Mouse (Mus musculus) left cerebral cortex, adult 8-10 months (tissue): ENCODE data around the gene Ntn5. TPM values are rescaled to one million over a fixed set of nuclear protein-coding genes. Genes with fewer than 3 reads are reported as not detected.

Experiments
- DNase-seq, 2 experiments: peaks; one replicate each; pipeline ENCODE4 v3.0.0; 2022; ENCODE audit warnings: low spot score in 2 of 2
- total RNA-seq, 4 experiments: library from RNA; stranded (reverse); gene quantifications; 2 replicates each; pipeline ENCODE4 v1.2.4; 2022

The Ntn5 gene
- total RNA-seq, 4 experiments from 2014 or later, result 7.6 to 8.7 (median 8.2) TPM

DNA sequence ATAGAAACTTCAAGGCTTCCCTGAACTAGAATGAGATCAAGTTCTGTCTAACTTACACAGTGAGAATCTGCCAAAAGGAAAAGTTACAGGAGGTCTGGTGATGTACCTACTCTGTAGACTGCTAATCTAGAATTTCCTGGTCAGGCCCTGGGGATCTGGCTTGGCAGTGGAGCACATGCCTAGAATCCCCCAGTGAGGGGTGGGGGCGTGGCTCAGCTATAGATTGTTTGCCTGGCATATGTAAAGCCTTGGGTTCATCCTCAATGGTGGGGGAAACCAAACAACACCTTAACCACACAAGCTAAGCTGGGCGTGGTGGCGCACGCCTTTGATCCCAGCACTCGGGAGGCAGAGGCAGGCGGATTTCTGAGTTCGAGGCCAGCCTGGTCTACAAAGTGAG, 14.1 kb downstream of the Ntn5 start:
- DNase-seq, result no peak

GRCm38 (mm10) chr7:45699523-45700141, 15.8 kb downstream of the Ntn5 start, which contains the start of gene Car11:
Gene Car11, plus strand, starts transcription at chr7:45699843.
- peak in 1 of 2 experiments; percentile 48 for DNase-seq

- peak; percentile 70 to 88 for DNase-seq
These were observed 16.6 kb downstream of the Ntn5 start for GRCm38 (mm10) chr7:45700301-45701015.

DNA sequence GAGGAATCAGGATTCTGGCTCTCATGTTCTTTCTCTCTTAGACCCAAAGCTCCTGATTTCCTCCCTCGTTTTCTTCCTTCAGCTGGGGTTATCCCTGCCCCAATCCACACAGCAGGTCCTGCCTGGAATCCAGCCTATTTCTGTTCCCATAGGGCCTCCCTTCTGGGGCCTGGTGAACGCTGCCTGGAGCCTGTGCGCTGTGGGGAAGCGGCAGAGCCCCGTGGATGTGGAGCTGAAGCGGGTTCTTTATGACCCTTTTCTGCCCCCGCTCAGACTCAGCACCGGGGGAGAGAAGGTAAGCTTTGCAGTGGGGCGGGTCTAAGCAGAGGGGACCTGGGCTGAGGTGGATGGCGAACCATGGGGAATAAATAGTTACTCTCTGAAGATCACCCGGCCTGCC, 17.2 kb downstream of the Ntn5 start:
- DNase-seq, result no peak

GRCm38 (mm10) chr7:45701607-45702006, 17.8 kb downstream of the Ntn5 start:
- no peak for DNase-seq

GRCm38 (mm10) chr7:45702316-45702715, 18.5 kb downstream of the Ntn5 start:
- DNase-seq, result no peak

- no peak for DNase-seq
These were observed 19.1 kb downstream of the Ntn5 start for GRCm38 (mm10) chr7:45702809-45703520.

DNA sequence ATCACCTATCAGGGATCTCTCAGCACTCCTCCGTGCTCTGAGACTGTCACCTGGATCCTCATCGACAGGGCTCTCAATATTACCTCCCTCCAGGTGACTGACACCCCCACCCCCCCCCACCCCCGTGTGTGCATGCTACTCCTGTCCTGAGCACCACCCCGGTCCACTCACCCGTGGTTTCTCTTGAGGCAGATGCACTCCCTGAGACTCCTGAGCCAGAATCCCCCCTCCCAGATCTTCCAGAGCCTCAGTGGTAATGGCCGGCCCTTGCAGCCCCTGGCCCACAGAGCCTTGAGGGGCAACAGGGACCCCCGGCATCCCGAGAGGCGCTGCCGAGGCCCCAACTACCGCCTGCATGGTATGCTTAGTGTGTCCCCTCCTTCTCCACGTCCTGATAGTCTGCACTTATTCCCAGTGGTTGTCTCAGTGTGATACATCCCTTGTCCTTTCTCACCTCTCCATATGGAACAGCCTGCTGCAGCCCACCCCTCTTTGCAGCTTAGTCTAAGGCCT, 19.8 kb downstream of the Ntn5 start:
- DNase-seq, result peak in 1 of 2 experiments; percentile 63

DNA sequence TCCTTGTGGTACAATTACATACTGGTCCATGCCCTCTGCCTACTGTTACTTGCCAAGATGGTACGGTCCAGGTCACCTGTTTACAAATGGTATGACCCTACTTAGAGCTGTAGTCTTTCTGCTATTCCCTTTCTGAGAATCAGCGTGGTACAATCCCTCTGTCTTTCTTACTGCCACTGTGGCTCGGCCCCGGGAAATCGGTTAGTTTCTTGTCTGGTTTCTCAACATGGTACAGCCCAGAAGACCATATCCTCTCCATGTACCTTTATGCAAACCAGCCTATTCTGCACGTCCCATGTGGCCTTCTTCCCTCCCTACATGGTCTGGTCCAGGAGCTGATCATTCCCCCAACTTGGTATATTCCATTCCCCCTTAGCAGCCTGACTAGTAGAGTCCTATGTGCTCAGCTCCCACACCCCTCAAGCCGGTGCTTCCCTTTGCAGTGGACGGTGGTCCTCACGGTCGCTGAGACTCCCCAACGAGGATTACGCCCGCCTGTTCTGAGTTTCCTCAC, 20.3 kb downstream of the Ntn5 start:
- peak; percentile 66 to 87 for DNase-seq

DNA sequence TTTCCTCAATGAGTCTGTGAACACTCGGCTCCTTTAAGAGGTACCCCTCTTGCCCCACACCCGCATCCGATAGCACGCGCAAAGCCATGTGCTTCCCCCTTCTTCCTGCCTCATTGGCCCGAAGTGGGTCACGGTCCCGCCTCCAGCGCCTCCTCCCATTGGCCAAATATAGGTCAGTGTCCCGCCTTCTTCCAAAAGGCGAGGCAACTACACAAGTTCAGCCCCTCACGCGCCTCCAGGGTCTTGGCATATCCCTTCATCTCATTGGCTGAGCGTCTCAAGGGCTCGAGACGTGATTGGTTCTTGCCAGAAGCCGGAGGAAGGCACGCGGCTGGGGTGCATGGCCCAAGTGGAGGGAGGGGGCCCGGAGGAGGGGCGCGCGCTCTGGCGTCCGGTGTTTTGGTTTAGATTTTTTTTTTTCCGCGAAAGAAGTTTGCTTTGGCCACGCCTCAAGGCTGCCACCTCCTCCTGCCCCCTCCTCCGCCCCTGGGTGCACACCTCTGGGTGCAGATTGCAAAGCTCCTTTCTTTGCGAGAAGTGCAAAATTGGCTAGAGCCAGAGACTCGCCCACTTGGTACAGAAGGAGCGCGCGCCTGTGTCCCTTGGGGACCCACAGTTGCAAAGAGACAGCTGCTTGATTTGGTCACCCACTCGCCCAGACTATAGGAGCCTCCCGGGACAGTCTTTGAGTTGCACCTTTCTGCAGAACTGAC, 21.1 kb downstream of the Ntn5 start, which contains the start of gene Dbp:
Gene Dbp, plus strand, starts transcription at position 359 of the 713 bp plus-strand sequence.
- peak; percentile 97 to 100 for DNase-seq

- DNase-seq, result peak in 1 of 2 experiments; percentile 61
These were observed 21.6 kb downstream of the Ntn5 start for GRCm38 (mm10) chr7:45705443-45705864.

DNA sequence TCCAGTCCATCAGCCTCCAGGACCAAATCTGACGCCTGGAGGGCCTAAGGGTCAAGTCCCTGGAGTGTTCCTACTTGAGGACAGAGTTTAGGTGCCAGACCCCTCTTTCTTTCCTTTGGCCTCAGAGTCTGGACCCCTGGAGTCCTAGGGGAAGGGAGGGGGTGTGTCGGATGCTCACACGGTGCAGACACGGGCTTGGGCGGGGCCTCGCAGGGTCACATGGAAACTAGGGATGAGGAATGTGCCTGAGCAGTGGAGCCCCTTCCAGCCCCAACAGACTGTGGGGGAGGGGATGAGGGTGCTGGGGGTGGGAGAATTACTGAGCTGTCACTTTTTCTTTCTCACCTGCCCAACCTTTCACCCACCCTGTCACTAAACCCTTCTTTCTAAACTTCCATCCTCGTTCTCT, 22.1 kb downstream of the Ntn5 start:
- DNase-seq, result peak; percentile 76 to 88

DNA sequence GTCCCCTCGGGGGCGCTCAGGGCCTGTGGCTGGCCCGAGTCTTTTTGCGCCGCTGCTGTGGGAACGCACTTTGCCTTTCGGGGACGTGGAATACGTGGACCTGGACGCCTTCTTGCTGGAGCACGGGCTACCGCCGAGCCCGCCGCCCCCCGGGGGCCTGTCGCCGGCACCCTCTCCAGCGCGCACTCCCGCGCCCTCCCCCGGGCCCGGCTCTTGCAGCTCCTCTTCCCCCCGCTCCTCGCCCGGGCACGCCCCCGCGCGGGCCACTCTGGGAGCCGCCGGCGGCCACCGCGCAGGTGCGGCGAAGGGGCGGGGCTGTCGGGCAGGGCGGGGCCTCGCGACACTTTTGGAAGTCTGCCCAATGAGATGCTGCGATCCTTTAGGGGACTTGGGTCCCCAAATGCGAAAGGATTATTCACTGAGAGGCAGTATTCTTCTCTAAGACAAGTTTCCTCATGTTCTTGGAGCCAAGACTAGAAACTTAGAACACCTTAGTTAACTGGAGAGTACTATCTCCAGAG, 23.0 kb downstream of the Ntn5 start:
- DNase-seq, result peak; percentile 64 to 88

DNA sequence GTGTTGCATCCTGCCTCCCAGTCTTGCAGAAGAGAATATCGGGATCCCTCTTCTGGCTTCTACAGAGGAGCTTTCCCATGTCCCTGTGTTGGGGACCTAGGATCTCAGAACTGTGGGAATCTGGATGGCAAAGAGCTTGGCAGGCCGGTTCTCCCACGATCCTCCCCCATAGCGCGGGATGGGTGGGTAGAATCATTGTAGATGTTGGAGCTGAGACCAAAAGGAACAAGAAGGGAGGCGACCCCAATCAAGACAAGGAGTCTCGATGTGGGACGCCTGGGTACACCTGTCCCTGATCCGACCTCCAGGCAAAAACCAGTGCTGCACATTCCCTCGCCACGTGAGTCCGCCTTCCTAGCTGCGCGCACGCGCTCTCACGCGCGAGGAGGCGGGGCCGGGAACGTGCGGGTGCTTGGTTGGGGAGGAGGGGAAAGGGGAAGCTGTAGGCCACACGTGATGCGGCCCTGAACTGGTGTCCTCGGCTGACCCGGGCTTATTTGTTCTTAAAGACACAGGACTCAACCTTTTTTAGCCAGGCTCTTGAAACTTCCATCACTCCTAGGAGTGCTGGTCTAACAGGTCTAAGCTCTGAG, 23.6 kb downstream of the Ntn5 start:
- peak; percentile 90 to 93 for DNase-seq

GRCm38 (mm10) chr7:45708221-45708761, 24.5 kb downstream of the Ntn5 start:
- no peak for DNase-seq

DNA sequence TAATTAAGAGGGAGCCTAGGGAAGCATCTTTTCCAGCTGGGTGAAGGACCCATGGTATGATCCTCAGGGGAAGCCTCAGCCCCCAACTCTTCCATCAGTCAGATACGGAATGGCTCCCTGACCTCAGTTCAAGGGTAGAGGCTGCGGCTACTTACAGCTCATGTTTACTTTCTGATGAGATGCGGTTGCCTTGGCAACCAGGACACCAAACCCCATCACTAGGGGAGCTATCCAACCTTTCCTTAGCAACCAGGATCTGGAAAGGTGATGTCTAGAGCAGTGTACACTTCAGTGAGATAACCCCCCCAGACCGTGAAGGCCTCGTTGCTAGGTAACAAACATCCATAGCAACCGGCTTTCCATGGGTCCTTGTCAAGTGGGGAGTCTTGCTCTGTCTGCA, 25.2 kb downstream of the Ntn5 start:
- no peak for DNase-seq

- no peak for DNase-seq
These were observed 26.0 kb downstream of the Ntn5 start for GRCm38 (mm10) chr7:45709677-45710355.

DNA sequence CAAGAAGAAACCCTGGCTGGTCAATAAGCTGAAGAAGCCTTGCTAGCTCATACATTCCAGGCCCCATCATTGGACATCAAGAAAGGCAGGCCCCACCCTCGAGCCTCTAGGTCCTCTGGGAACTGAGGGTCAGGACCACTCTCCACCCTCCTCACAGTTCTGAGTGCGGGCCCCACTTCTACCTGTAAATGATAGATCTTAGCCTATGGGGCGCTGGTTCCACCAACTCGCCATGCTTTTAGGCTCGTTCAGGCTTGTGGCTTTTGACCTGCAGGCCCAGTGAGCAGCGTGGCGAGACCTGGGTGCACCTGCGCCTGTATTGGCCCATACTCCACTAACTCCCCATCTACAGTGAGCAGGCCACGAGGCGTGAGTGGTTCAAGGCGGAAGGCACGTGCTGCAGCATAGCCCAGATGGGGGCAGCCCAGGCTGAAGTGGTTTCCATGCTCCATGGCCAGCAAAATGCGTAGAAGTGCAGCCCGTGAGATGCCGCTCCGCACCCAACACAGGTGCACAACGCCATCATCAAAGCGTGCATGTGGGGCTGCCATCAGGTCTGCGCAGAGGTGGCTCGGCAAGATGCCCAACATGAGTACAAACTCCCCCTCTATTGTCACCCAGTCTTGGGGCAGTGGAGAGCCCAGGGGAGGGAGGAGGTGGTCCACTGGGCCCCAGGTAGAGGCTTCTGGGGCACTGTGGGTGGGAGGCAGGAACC, 26.8 kb downstream of the Ntn5 start:
- DNase-seq, result no peak
